Mouse (Mus musculus) embryonic facial prominence, embryonic 14.5 days (tissue): ENCODE measurements at regions not wholly inside any gene's neighbourhood (a gene's known extent, or its start where the extent isn't known, plus 50 kb on each side); places are given as distances from the start of the nearest gene placed in this dataset.

ENCODE experiments used
- ATAC-seq: fragments of 200-750 bp; cut with Nextera tagmentation; 2 replicates; pipeline ENCODE4 v1.8.0; 2017; ENCODE audit warnings: low read depth, moderate number of reproducible peaks, moderate TSS enrichment
- DNase-seq: peaks from one replicate; pipeline ENCODE4 v3.0.0-alpha.2; 2015; ENCODE audit warnings: low spot score
- H3K27ac ChIP-seq: fragments of 300-500 bp; sonication (generic); replicated peaks from 2 replicates; pipeline ENCODE4 v1.5.1; 2014; ENCODE audit warnings: low read depth, mild to moderate bottlenecking, low read length, moderate library complexity
- H3K27me3 ChIP-seq: fragments of 300-500 bp; sonication (generic); replicated peaks from 2 replicates; pipeline ENCODE4 v1.6.1; 2014; ENCODE audit warnings: low read length; ENCODE audit not compliant: control insufficient read depth, insufficient read depth
- H3K36me3 ChIP-seq: fragments of 300-500 bp; sonication (generic); 2 replicates; pipeline ENCODE4 v1.6.1; 2014; ENCODE audit warnings: low read length, mixed read lengths; ENCODE audit not compliant: control insufficient read depth, insufficient read depth
- H3K4me1 ChIP-seq: fragments of 300-500 bp; sonication (generic); 2 replicates; pipeline ENCODE4 v1.6.1; 2014; ENCODE audit warnings: antibody characterized with exemption, low read length; ENCODE audit not compliant: control insufficient read depth, insufficient read depth
- H3K4me2 ChIP-seq: fragments of 300-500 bp; sonication (generic); 2 replicates; pipeline ENCODE4 v1.6.1; 2014; ENCODE audit warnings: low read depth, mild to moderate bottlenecking, low read length, moderate library complexity, mixed read lengths
- H3K4me3 ChIP-seq: fragments of 300-500 bp; sonication (generic); 2 replicates; pipeline ENCODE4 v1.5.1; 2014; ENCODE audit warnings: low read depth, mild to moderate bottlenecking, low read length
- H3K9ac ChIP-seq: fragments of 300-500 bp; sonication (generic); 2 replicates; pipeline ENCODE4 v1.6.1; 2014; ENCODE audit warnings: low read depth, mild to moderate bottlenecking, low read length, moderate library complexity, mixed read lengths
- H3K9me3 ChIP-seq: fragments of 300-500 bp; sonication (generic); 2 replicates; pipeline ENCODE4 v1.6.1; 2016; ENCODE audit warnings: low read length; ENCODE audit not compliant: control insufficient read depth
- WGBS: fragments of 180-500 bp; shearing (Covaris S2); extraction: QIAGEN DNeasy Blood & Tissue Kit; methylation state at CpG from one replicate; pipeline ENCODE4 v1.1.7; 2014; 5-methylcytosine and 5-hydroxymethylcytosine counted together

DNA sequence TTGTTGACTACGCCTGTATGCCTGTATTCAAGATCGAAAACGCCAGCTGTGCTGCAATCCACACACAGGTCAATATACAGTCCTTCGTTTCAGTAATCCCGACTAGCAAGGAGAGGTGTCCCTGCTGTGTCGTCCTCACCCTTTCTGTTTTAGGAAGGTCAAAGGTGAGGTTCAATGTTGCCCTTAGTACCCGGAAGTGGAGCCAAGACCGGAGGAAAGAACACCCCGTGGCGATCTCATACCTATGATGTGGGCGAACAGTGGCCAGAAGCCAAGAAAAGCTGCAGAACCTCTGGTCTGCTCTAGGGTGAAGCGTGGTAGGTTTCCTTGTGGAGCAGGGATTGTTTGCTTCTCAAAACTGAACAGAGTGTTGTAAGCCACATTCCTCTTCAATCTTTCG, 217.9 kb upstream of the Nr2f2 start:
- H3K36me3 ChIP-seq = no peaks in the 10 kb centered on the region
- H3K4me2 ChIP-seq = no peak overlapping the region
- DNase-seq (no peak), ATAC-seq (no peak)
- no peak overlapping the region for H3K27ac ChIP-seq
- H3K9ac ChIP-seq = no peak overlapping the region
- H3K27me3 ChIP-seq = peaks cover 3% of the 10 kb centered on the region; the same call in 1 of the 2 replicates
- WGBS = 72% methylated on average over 13 of the region's 13 CpGs
- H3K4me3 ChIP-seq = no peak overlapping the region
- H3K9me3 ChIP-seq = no peaks in the 10 kb centered on the region
- H3K4me1 ChIP-seq = peaks cover 6% of the 10 kb centered on the region; the same call in 1 of the 2 replicates

DNA sequence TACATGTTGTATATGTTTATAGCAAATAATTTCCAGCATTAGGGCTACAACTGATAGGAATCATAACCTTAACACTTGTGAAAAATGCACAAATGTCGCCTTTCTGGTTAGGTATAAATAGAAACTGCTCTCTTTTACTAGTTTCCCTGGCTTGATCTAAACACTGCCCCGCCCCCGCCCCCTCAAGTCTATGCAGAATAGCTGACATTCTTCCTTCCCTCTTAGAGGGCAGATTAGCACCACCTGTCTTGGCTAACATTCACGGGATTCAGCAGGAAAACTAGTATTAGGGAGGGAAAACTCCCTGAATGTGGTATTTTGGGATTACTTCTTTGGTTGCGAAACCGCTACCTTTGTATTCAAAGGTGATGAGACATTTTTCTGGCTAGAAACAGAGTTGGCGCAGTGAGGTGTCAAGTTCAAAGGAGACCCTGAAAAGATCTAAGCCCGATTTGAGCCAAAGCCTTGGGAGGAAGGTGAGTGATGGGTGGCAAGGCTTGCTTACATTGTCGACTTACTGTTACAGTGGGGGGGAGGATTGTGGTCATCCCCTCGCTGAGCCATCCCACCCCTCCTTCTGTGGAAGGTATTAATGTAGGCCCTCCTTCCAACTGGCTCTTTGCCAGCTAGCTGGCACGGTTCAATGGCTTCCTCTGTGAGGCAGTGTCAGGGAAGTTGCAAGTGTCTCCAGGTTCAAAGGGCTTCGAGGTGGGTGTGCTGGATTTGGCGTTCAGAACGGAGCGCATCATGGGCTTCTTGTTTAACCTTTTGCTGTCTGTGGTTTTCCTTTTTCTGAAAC, 209.8 kb upstream of the Nr2f2 start:
- Histone ChIP-seq H3K36me3 (no peaks in the 10 kb centered on the region), H3K4me2 (peak overlapping the region; percentile 20; the same call in 1 of the 2 replicates), H3K27me3 (no peaks in the 10 kb centered on the region), H3K4me1 (peaks cover 14% of the 10 kb centered on the region; the same call in 1 of the 2 replicates), H3K4me3 (no peak overlapping the region), H3K9me3 (no peaks in the 10 kb centered on the region), H3K27ac (no peak overlapping the region), H3K9ac (no peak overlapping the region)
- 25% methylated on average over 15 of the region's 15 CpGs for WGBS
- ATAC-seq = peak; percentile 85
- DNase-seq = peak; percentile 82

DNA sequence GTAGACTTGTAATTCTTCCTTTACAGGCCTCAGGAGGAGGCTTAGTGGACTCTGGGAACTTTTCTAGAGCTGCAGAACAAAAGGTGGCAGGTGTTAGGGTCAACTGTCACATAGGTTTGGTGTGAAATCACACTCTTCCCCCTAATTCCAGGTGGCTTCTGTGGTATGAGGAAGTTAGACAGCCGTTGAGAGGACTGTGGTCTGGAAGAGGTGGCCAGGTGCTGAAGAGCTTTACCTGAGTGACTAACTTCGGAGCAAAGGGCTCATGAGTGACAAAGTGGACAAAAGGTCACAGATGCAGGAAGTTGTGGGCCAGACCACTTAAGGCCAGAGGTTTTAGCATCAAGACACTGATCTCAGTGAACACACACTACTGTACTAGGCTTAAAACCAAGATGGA, 209.1 kb upstream of the Nr2f2 start:
- DNase-seq = no peak
- 55% methylated on average over 2 of the region's 2 CpGs for WGBS
- Histone ChIP-seq H3K27me3 (no peaks in the 10 kb centered on the region), H3K27ac (0 out of 2 replicates have a peak overlapping the region, but pooled peaks have one; percentile 3), H3K4me2 (no peak overlapping the region), H3K9ac (no peak overlapping the region), H3K4me1 (peaks cover 14% of the 10 kb centered on the region; the same call in 1 of the 2 replicates), H3K4me3 (no peak overlapping the region), H3K9me3 (no peaks in the 10 kb centered on the region), H3K36me3 (no peaks in the 10 kb centered on the region)
- 0 out of 2 replicates have a peak, but pooled peaks have one; percentile 12 for ATAC-seq

DNA sequence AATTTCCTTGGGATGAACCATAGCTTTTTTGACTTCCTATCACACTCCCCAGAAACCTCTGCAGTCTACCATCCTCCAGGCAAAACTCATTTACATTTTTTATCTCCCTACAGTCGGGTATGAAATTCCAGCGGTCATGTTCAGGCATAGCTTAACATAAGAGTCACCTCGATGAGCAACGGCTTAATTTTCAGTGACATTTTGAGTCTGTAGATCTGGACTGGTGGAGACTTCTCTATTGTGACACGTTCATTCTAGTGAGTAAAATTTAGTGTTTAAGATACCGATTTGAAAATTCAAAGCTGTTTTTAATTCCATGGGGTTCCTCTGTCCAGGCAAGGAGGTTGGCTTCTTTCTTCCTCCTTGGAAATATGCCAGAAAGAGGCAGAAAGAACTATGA, 207.7 kb upstream of the Nr2f2 start:
- Histone ChIP-seq H3K4me3 (no peak overlapping the region), H3K36me3 (no peaks in the 10 kb centered on the region), H3K27ac (no peak overlapping the region), H3K9me3 (no peaks in the 10 kb centered on the region), H3K4me2 (no peak overlapping the region), H3K4me1 (peaks cover 14% of the 10 kb centered on the region; the same call in 1 of the 2 replicates), H3K9ac (no peak overlapping the region), H3K27me3 (no peaks in the 10 kb centered on the region)
- DNase-seq (peak; percentile 30), ATAC-seq (no peak)
- 59% methylated on average over 6 of the region's 6 CpGs for WGBS

DNA sequence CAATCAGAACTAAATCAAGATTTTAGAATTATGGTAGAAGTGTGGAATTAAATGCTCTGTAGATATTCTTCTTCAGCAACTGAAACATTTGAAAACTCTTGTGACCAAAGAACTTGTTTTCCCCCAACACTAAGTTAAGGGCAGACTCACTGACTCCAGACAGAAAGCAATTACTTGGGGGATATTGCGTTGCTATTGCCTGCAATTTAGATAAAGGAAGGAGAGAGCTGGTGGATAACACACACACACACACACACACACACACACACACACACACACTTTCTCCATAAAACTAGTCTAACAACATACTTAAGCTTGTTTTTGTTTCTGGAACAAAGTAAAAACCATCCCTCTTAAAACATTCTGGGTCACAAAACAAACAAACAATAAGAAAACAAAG, 198.5 kb upstream of the Nr2f2 start:
- Histone ChIP-seq H3K27ac (no peak overlapping the region), H3K27me3 (no peaks in the 10 kb centered on the region), H3K4me3 (no peak overlapping the region), H3K36me3 (no peaks in the 10 kb centered on the region), H3K9ac (no peak overlapping the region), H3K4me1 (no peaks in the 10 kb centered on the region), H3K4me2 (no peak overlapping the region), H3K9me3 (no peaks in the 10 kb centered on the region)
- DNase-seq (no peak), ATAC-seq (no peak)
- 57% methylated on average over 1 of the region's 1 CpGs for WGBS

DNA sequence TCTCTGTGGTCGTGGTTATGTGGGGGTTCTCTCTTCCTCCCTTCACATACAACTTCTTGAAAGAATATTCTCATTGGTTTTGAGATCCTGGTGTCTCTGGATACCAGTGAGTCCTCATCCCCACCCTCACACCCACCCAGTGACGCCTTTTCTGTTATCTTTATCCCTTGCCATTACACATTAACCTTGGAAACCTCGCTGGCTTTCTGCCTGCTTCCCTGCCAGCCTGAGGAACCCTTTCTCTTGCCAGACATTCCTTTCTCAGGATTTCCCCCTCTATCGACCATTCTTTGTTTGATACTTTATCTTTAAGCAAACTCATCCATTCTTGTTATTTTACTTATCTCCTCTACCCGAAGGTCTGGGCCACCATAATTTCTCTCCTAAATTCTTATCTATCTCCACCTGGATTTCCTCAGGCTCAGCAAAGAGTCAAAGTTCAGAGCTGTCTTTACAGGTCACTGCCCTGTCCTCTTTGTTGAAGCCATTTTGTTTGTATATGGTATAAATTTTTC, 182.5 kb upstream of the Nr2f2 start:
- Histone ChIP-seq H3K27ac (no peak overlapping the region), H3K9me3 (no peaks in the 10 kb centered on the region), H3K4me2 (no peak overlapping the region), H3K4me1 (no peaks in the 10 kb centered on the region), H3K9ac (no peak overlapping the region), H3K4me3 (no peak overlapping the region), H3K36me3 (no peaks in the 10 kb centered on the region), H3K27me3 (no peaks in the 10 kb centered on the region)
- WGBS = 79% methylated on average over 5 of the region's 5 CpGs
- ATAC-seq (no peak), DNase-seq (no peak)

DNA sequence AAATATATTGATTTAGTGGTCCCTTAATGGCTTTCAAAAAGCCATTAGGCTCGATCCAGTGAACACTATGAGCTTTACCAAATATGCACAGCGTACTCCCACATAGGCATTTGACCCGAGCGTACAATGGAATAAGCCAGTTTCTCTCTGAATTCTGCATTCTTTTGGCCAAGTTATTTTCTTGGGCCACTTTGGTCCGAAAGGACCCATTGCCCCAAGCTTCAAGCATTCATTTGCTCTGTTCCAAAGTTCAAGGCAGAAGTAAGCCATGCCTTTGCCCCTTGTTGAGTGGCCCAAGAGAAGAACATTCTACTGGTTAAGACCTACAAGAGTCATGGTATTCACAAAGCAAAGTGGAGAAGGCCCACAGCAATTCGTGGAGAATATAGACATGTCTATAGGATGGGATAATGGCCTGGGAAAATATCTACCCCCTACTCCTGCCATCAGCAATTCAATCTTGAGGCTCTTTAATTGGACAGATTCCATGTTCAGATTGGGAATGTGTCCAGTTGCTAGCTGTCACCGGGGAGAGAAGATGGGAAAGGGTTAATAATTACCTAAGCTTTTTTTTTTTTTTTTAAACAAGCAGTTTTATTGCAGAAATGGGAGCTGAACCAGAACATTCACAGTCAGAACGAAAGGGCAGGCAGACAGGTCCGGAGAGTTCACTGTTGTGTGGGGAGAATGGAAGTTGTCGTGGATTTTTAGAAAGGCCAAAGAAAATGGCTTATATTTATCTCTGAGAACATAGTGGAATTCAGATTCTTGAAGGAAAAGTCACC, 175.5 kb upstream of the Nr2f2 start:
- Histone ChIP-seq H3K4me1 (no peaks in the 10 kb centered on the region), H3K27me3 (no peaks in the 10 kb centered on the region), H3K36me3 (no peaks in the 10 kb centered on the region), H3K9ac (no peak overlapping the region), H3K27ac (no peak overlapping the region), H3K4me2 (no peak overlapping the region), H3K9me3 (no peaks in the 10 kb centered on the region), H3K4me3 (no peak overlapping the region)
- no peak for ATAC-seq
- DNase-seq = no peak
- 88% methylated on average over 10 of the region's 10 CpGs for WGBS

DNA sequence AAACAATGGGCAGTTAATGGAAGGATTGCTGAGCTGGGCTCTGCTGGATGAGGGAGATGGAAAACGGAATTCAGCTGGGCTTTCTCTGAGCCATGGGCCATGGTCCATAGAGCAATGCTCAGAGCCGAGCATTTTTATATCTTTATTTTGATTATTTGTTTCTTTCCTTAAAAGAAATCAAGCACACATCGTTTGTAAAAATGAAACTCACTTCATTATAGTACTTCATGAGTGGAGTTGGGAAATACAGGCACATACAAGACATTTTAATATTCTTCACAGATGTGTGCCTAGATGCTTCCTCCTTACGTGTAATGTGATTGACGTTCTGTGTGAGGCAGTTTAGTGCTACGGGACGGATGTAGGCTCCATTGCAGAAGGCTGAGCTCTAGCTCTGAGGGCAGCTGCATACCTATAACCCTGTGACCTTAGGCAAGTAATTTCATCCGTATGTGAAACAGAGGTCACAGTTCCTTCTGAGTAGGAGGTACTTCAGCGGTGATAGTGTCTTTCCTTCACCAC, 172.6 kb upstream of the Nr2f2 start:
- H3K27me3 ChIP-seq = no peaks in the 10 kb centered on the region
- H3K9ac ChIP-seq = no peak overlapping the region
- H3K4me2 ChIP-seq = no peak overlapping the region
- no peak overlapping the region for H3K4me3 ChIP-seq
- no peak overlapping the region for H3K27ac ChIP-seq
- WGBS = 41% methylated on average over 9 of the region's 9 CpGs
- H3K36me3 ChIP-seq = no peaks in the 10 kb centered on the region
- DNase-seq (no peak), ATAC-seq (no peak)
- no peaks in the 10 kb centered on the region for H3K9me3 ChIP-seq
- H3K4me1 ChIP-seq = no peaks in the 10 kb centered on the region
